Mouse (Mus musculus): ENCODE data around the gene Sarnp. TPM values are rescaled to one million over a fixed set of nuclear protein-coding genes. Genes with fewer than 3 reads are reported as not detected.

Sarnp gene
- polyA plus RNA-seq, 1 experiment = 7.1 TPM

- no peak for TF ChIP-seq GATA1 (IDR thresholded peaks at IDR 0.05; ENCODE audit: low read length)
These were observed 44.0 kb downstream of the Sarnp start for GRCm38 (mm10) chr10:128861176-128861575.

- TF ChIP-seq GATA1 (IDR thresholded peaks at IDR 0.05; ENCODE audit: low read length) = no peak
These were observed 48.9 kb downstream of the Sarnp start for GRCm38 (mm10) chr10:128866042-128866441.

- no peak for TF ChIP-seq GATA1 (IDR thresholded peaks at IDR 0.05; ENCODE audit: low read length)
These were observed 49.4 kb downstream of the Sarnp start for GRCm38 (mm10) chr10:128866518-128866917.

GRCm38 (mm10) chr10:128870341-128870740 lies 53.2 kb downstream of the Sarnp start:
- no peak for TF ChIP-seq GATA1 (IDR thresholded peaks at IDR 0.05; ENCODE audit: low read length)

- TF ChIP-seq GATA1 (IDR thresholded peaks at IDR 0.05; ENCODE audit: low read length) = no peak
These were observed 61.2 kb downstream of the Sarnp start for GRCm38 (mm10) chr10:128878291-128878690.

- TF ChIP-seq GATA1 (IDR thresholded peaks at IDR 0.05; ENCODE audit: low read length) = no peak
These were observed 61.7 kb downstream of the Sarnp start for GRCm38 (mm10) chr10:128878811-128879210.

GRCm38 (mm10) chr10:128882067-128882466 lies 64.9 kb downstream of the Sarnp start:
- no peak for TF ChIP-seq GATA1 (IDR thresholded peaks at IDR 0.05; ENCODE audit: low read length)

GRCm38 (mm10) chr10:128888941-128889827 lies 72.1 kb downstream of the Sarnp start:
- TF ChIP-seq GATA1 (IDR thresholded peaks at IDR 0.05; ENCODE audit: low read length) = no peak

GRCm38 (mm10) chr10:128889846-128890245 lies 72.7 kb downstream of the Sarnp start:
- TF ChIP-seq GATA1 (IDR thresholded peaks at IDR 0.05; ENCODE audit: low read length) = no peak

GRCm38 (mm10) chr10:128890383-128891295 lies 73.5 kb downstream of the Sarnp start:
- no peak for TF ChIP-seq GATA1 (IDR thresholded peaks at IDR 0.05; ENCODE audit: low read length)

GRCm38 (mm10) chr10:128891296-128892094 lies 74.4 kb downstream of the Sarnp start, which contains the start of gene Gdf11:
Gene Gdf11, minus strand, starts transcription at chr10:128891718.
- TF ChIP-seq GATA1 (IDR thresholded peaks at IDR 0.05; ENCODE audit: low read length) = no peak

GRCm38 (mm10) chr10:128892246-128892645 lies 75.1 kb downstream of the Sarnp start:
- no peak for TF ChIP-seq GATA1 (IDR thresholded peaks at IDR 0.05; ENCODE audit: low read length)

- TF ChIP-seq GATA1 (IDR thresholded peaks at IDR 0.05; ENCODE audit: low read length) = no peak
These were observed 78.3 kb downstream of the Sarnp start for GRCm38 (mm10) chr10:128895437-128895836.

GRCm38 (mm10) chr10:128895952-128896693 lies 79.0 kb downstream of the Sarnp start:
- TF ChIP-seq GATA1 (IDR thresholded peaks at IDR 0.05; ENCODE audit: low read length) = no peak
